Mouse (Mus musculus): ENCODE measurements around the gene Rnf225. TPM values are rescaled to one million over a fixed set of nuclear protein-coding genes. Genes with fewer than 3 reads are reported as not detected.

Gene Rnf225
- polyA plus RNA-seq, 1 experiment: 1.8 TPM

DNA sequence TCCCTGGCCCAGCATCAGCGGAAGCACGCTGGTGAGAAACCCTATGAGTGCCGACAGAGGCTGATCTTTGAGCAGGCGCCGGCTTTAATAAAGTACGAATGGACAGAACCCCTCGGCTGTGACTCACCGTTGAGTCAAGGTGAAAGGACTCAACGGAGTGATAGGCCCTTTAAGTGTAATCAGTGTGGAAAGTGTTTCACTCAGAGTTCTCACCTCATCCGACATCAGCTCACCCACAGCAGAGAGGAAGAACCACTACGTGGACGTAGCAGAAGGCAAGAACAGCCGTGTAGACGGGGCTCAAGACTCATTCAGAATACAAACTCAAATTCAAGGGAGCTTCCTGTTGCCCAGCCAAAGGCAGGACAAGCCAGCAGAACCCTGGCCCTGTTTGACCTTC is 36.3 kb upstream of the Rnf225 start:
- Histone ChIP-seq H3K27me3 (ENCODE audit: control insufficient read depth, insufficient read depth, low read length) (no peaks in the 10 kb centered on the region), H3K4me1 (replicated peaks; ENCODE audit: control insufficient read depth, insufficient read depth, low read length) (no peaks in the 10 kb centered on the region), H3K4me3 (ENCODE audit: control insufficient read depth, insufficient read depth, low read length) (no peak overlapping the region), H3K27ac (ENCODE audit: control insufficient read depth, insufficient read depth, low read length) (no peak overlapping the region), H3K36me3 (ENCODE audit: control insufficient read depth, insufficient read depth, low read length) (peaks cover 13% of the 10 kb centered on the region)
- TF ChIP-seq POLR2A (IDR thresholded peaks at IDR 0.05; ENCODE audit: control insufficient read depth, extremely low read depth, insufficient read depth, low read length, poor library complexity) (no peak), CTCF (IDR thresholded peaks at IDR 0.05; ENCODE audit: borderline replicate concordance, control insufficient read depth, extremely low read depth, insufficient read depth, low read length, poor library complexity) (no peak)
- no peak for DNase-seq
- WGBS: 94% methylated on average over 14 of the region's 14 CpGs

DNA sequence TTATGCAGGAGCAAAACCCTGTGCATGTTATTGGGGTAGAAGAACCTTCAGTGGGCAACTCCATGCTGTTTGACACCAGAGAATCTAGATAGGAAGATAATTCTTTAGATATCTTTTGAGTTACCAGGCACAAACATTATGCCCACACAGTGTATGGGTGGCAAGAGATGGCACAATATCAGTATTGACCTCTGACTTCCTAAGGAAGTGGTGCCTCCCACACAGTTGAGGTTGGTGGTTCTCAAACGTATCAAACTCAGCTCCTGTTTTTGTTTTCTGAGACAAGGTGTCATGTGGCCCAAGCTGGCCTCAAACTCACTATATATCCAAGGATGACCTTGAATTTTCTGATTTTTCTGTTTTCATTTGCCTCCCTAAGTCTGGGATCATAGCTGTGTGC is 35.9 kb upstream of the Rnf225 start:
- DNase-seq: no peak
- Histone ChIP-seq H3K36me3 (ENCODE audit: control insufficient read depth, insufficient read depth, low read length) (peaks cover 10% of the 10 kb centered on the region), H3K27ac (ENCODE audit: control insufficient read depth, insufficient read depth, low read length) (no peak overlapping the region), H3K4me1 (replicated peaks; ENCODE audit: control insufficient read depth, insufficient read depth, low read length) (no peaks in the 10 kb centered on the region), H3K4me3 (ENCODE audit: control insufficient read depth, insufficient read depth, low read length) (no peak overlapping the region), H3K27me3 (ENCODE audit: control insufficient read depth, insufficient read depth, low read length) (no peaks in the 10 kb centered on the region)
- TF ChIP-seq POLR2A (IDR thresholded peaks at IDR 0.05; ENCODE audit: control insufficient read depth, extremely low read depth, insufficient read depth, low read length, poor library complexity) (no peak), CTCF (IDR thresholded peaks at IDR 0.05; ENCODE audit: borderline replicate concordance, control insufficient read depth, extremely low read depth, insufficient read depth, low read length, poor library complexity) (no peak)
- 39% methylated on average over 1 of the region's 1 CpGs for WGBS

DNA sequence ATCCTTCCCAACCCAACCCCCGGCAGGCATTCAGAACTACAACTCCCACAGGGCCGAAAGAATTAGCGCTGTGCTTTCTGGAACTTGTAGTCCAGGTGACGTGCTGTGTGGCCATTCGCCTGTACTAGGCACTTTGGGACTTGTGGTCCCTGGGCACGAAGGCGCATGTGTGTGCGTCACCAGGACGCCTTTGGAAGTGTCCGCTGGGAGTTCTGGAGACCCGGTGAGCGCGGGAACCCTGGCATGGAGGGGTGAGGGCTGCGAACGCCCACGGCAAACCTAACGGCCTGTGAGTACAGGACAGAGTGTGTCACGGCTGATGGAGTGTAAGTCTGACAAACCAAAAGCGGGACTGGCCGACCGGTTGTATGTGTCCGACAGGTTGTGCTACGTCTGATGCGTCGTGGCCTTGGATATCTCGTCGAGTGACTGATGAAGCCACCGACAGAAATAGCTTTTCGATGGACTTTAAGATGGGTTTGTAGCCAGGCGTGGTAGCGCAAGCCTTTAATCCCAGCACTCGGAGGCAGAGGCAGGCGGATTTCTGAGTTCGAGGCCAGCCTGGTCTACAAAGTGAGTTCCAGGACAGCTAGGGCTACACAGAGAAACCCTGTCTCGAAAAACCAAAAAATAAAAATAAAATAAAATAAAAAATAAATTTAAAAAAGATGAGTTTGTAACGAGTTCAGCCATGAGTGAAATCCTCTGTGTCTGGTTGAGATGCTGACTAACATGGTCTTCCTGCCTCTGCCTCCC is 29.4 kb upstream of the Rnf225 start, which contains the start of gene Zscan22:
Gene Zscan22 (plus strand): TSS at position 161 of the 756 bp plus-strand sequence.
- Histone ChIP-seq H3K27me3 (ENCODE audit: control insufficient read depth, insufficient read depth, low read length) (no peaks in the 10 kb centered on the region), H3K4me1 (replicated peaks; ENCODE audit: control insufficient read depth, insufficient read depth, low read length) (peaks cover 3% of the 10 kb centered on the region; the same call in 1 of the 2 replicates), H3K4me3 (ENCODE audit: control insufficient read depth, insufficient read depth, low read length) (peak within 1 kb of the TSS; percentile 96), H3K36me3 (ENCODE audit: control insufficient read depth, insufficient read depth, low read length) (no peaks in the 10 kb centered on the region), H3K27ac (ENCODE audit: control insufficient read depth, insufficient read depth, low read length) (no peak within 1 kb of the TSS)
- TF ChIP-seq CTCF (IDR thresholded peaks at IDR 0.05; ENCODE audit: borderline replicate concordance, control insufficient read depth, extremely low read depth, insufficient read depth, low read length, poor library complexity) (peak; percentile 38; the same call in 1 of the 2 replicates), POLR2A (IDR thresholded peaks at IDR 0.05; ENCODE audit: control insufficient read depth, extremely low read depth, insufficient read depth, low read length, poor library complexity) (no peak)
- 9% methylated on average over 36 of the region's 36 CpGs for WGBS
- DNase-seq: peak; percentile 80

DNA sequence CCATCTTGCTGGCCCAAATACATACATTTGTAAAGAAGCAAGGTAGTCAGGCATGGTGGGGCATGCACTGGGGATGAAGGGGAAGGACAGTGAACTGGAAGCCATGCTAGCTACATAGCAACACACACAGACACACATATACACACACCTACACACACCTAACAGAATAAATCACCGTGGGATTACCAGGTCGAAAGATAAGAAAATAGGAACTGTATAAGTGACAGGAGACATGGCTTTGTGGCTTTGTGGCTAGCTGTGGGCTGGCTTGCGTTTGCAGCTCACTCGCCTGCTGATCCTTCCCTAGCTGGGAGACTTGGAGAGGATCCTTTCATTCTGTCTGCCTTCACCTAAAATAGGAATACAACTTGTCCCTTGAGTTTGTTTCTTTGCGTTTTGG is 25.7 kb upstream of the Rnf225 start:
- peaks cover 3% of the 10 kb centered on the region; the same call in 1 of the 2 replicates for H3K36me3 ChIP-seq (ENCODE audit: control insufficient read depth, insufficient read depth, low read length)
- 49% methylated on average over 5 of the region's 5 CpGs for WGBS
- no peak overlapping the region for H3K27ac ChIP-seq (ENCODE audit: control insufficient read depth, insufficient read depth, low read length)
- no peaks in the 10 kb centered on the region for H3K27me3 ChIP-seq (ENCODE audit: control insufficient read depth, insufficient read depth, low read length)
- DNase-seq: no peak
- no peak for TF ChIP-seq POLR2A (IDR thresholded peaks at IDR 0.05; ENCODE audit: control insufficient read depth, extremely low read depth, insufficient read depth, low read length, poor library complexity)
- TF ChIP-seq CTCF (IDR thresholded peaks at IDR 0.05; ENCODE audit: borderline replicate concordance, control insufficient read depth, extremely low read depth, insufficient read depth, low read length, poor library complexity): no peak
- peaks cover 3% of the 10 kb centered on the region; the same call in 1 of the 2 replicates for H3K4me1 ChIP-seq (replicated peaks; ENCODE audit: control insufficient read depth, insufficient read depth, low read length)
- no peak overlapping the region for H3K4me3 ChIP-seq (ENCODE audit: control insufficient read depth, insufficient read depth, low read length)

DNA sequence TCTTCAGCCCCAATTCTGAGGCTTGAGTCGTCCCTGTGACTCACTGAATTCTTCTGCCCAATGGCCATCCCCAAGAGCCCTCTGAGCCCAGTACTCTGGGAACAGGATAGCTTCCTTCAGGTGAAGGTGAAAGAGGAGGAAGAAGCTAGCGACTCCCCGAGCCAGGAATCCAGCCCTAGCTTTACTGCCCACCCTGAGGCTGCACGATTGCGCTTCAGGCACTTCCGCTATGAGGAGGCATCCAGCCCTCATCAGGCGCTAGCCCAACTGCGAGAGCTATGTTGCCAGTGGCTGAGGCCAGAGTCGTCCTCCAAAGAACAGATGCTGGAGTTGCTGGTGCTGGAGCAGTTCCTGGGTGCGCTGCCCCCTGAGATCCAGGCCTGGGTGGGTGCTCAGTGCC is 23.6 kb upstream of the Rnf225 start:
- DNase-seq: peak; percentile 33
- WGBS: 48% methylated on average over 10 of the region's 10 CpGs
- H3K4me1 ChIP-seq (replicated peaks; ENCODE audit: control insufficient read depth, insufficient read depth, low read length): no peaks in the 10 kb centered on the region

DNA sequence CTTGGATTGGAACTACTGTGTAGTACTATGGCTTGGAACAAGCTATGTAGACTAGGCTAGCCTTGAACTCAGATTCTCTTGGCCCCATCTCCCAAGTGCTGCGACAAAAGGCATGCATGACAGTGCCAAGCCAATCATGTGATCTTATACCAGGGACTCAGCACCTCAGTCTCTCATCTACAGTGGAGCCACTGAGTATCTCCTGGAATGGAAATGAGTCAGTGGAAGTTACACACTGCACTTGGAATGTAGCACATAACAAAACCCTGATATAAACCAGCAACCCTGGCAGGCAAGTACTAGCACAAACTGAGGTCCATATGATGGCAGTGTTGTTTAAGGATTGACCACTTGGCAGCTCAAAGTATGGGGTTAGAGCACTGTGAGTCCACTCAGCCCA is 22.1 kb upstream of the Rnf225 start:
- H3K27me3 ChIP-seq (ENCODE audit: control insufficient read depth, insufficient read depth, low read length): no peaks in the 10 kb centered on the region
- H3K36me3 ChIP-seq (ENCODE audit: control insufficient read depth, insufficient read depth, low read length): peaks cover 12% of the 10 kb centered on the region
- peaks cover 3% of the 10 kb centered on the region for H3K4me1 ChIP-seq (replicated peaks; ENCODE audit: control insufficient read depth, insufficient read depth, low read length)
- TF ChIP-seq CTCF (IDR thresholded peaks at IDR 0.05; ENCODE audit: borderline replicate concordance, control insufficient read depth, extremely low read depth, insufficient read depth, low read length, poor library complexity) (no peak), POLR2A (IDR thresholded peaks at IDR 0.05; ENCODE audit: control insufficient read depth, extremely low read depth, insufficient read depth, low read length, poor library complexity) (no peak)
- H3K27ac ChIP-seq (ENCODE audit: control insufficient read depth, insufficient read depth, low read length): no peak overlapping the region
- WGBS: 100% methylated on average over 1 of the region's 1 CpGs
- H3K4me3 ChIP-seq (ENCODE audit: control insufficient read depth, insufficient read depth, low read length): no peak overlapping the region
- DNase-seq: no peak

More for the DNA sequence above, 23.6 kb upstream of the Rnf225 start:
- peak overlapping the region; percentile 91 for H3K4me3 ChIP-seq (ENCODE audit: control insufficient read depth, insufficient read depth, low read length)
- no peak overlapping the region for H3K27ac ChIP-seq (ENCODE audit: control insufficient read depth, insufficient read depth, low read length)
- TF ChIP-seq CTCF (IDR thresholded peaks at IDR 0.05; ENCODE audit: borderline replicate concordance, control insufficient read depth, extremely low read depth, insufficient read depth, low read length, poor library complexity): no peak
- no peak for TF ChIP-seq POLR2A (IDR thresholded peaks at IDR 0.05; ENCODE audit: control insufficient read depth, extremely low read depth, insufficient read depth, low read length, poor library complexity)
- peaks cover 12% of the 10 kb centered on the region for H3K36me3 ChIP-seq (ENCODE audit: control insufficient read depth, insufficient read depth, low read length)
- H3K27me3 ChIP-seq (ENCODE audit: control insufficient read depth, insufficient read depth, low read length): no peaks in the 10 kb centered on the region

Data from thymus, adult 2 months (tissue).